ENCODE assay signal across 8 mouse cellular contexts in the genomic region with DNA sequence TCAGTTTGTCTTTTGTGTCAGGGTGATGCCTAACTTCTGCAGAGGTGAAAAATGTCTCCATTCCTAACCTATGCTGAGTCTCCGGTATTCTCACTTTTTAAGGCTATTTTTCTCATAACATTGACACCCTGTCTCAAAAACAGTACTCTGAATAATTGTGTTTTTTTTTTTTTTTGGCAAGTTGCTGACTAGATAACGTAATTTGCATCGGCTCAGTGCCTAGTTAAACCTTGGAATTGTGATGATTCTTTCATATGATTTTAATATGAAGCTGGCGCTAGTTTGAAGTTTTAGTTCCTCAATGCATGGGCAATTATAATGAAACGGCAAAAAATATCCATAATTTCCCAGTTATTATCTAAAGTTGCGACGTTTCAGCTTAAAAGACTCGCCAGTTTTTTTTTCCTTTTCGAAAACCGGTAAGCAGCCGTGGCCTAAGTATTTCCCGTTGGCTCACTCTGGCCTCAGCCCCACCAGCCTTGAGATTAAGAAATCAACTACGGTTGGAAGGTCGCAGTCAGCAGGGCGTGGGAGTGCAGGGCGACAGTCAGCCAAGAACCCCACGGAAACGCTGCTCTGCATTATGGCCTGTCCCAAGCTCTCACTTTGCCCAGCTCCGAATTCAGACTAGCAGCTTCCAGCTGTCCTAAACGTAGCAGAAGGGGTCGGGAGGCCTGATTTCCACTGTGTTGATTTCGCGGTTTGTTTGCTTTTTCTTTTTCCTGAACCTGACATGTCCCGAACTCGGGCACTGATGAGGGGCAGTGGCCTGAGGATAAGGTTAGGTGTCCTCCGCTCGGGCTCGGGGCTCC. TPM values are rescaled to one million over a fixed set of nuclear protein-coding genes. Genes with fewer than 3 reads are reported as not detected.
DNase-seq lines count a peak whose midpoint lies in the region; ATAC-seq and TF ChIP-seq lines count a peak whose summit lies in the region.

No protein-coding gene starts in this region.

- peak overlapping the region; percentile 78 for H3K4me3 ChIP-seq in neural tube, embryonic 11.5 days (ENCODE audit: low read depth, low read length)
- H3K4me3 ChIP-seq in erythroblast, embryonic 14.5 days (replicated peaks), result peak overlapping the region; percentile 78
- peak overlapping the region; percentile 88 for H3K4me3 ChIP-seq in heart, embryonic 16.5 days (ENCODE audit: low read length)
- H3K4me3 ChIP-seq in limb, embryonic 10.5 days, result peak overlapping the region; percentile 89
- peak overlapping the region; percentile 96 for H3K4me3 ChIP-seq in testis, adult 2 months (ENCODE audit: control insufficient read depth, low read depth, low read length)

- TF ChIP-seq POLR2A in testis, adult 2 months (IDR thresholded peaks at IDR 0.05; ENCODE audit: control insufficient read depth, low read depth, low read length), result peak; percentile 24

- WGBS in neural tube, embryonic 11.5 days, result 9% methylated on average over 28 of the region's 28 CpGs
- 4% methylated on average over 28 of the region's 28 CpGs for WGBS in heart, embryonic 16.5 days
- WGBS in limb, embryonic 10.5 days, result 11% methylated on average over 28 of the region's 28 CpGs

- no peaks in the 10 kb centered on the region for H3K4me1 ChIP-seq in neural tube, embryonic 11.5 days (ENCODE audit: control insufficient read depth, insufficient read depth, low read length)
- peaks cover 37% of the 10 kb centered on the region for H3K4me1 ChIP-seq in erythroblast, embryonic 14.5 days (ENCODE audit: control insufficient read depth)
- peaks cover 15% of the 10 kb centered on the region for H3K4me1 ChIP-seq in heart, embryonic 16.5 days (ENCODE audit: control insufficient read depth, insufficient read depth, low read length)
- H3K4me1 ChIP-seq in limb, embryonic 10.5 days, result peaks cover 11% of the 10 kb centered on the region
- H3K4me1 ChIP-seq in testis, adult 2 months (ENCODE audit: control insufficient read depth, insufficient read depth, low read length), result peaks cover 3% of the 10 kb centered on the region; the same call in 1 of the 2 replicates

- no peak for TF ChIP-seq CTCF in testis, adult 2 months (IDR thresholded peaks at IDR 0.05; ENCODE audit: control insufficient read depth, insufficient read depth, insufficient replicate concordance, low read depth, low read length)

- H3K9ac ChIP-seq in neural tube, embryonic 11.5 days (ENCODE audit: low read length), result peak overlapping the region; percentile 84
- peak overlapping the region; percentile 95 for H3K9ac ChIP-seq in heart, embryonic 16.5 days (ENCODE audit: low read length)

- peak overlapping the region; percentile 62 for H3K4me2 ChIP-seq in neural tube, embryonic 11.5 days (ENCODE audit: low read depth)
- peak overlapping the region; percentile 77 for H3K4me2 ChIP-seq in heart, embryonic 16.5 days (ENCODE audit: low read depth, low read length)

- no peaks in the 10 kb centered on the region for H3K27me3 ChIP-seq in neural tube, embryonic 11.5 days (ENCODE audit: control insufficient read depth, insufficient read depth, low read length)
- H3K27me3 ChIP-seq in erythroblast, embryonic 14.5 days (ENCODE audit: control insufficient read depth), result no peaks in the 10 kb centered on the region
- no peaks in the 10 kb centered on the region for H3K27me3 ChIP-seq in heart, embryonic 16.5 days (ENCODE audit: control insufficient read depth, insufficient read depth, low read length)
- no peaks in the 10 kb centered on the region for H3K27me3 ChIP-seq in limb, embryonic 10.5 days (ENCODE audit: low read depth, poor library complexity, severe bottlenecking)
- no peaks in the 10 kb centered on the region for H3K27me3 ChIP-seq in testis, adult 2 months (ENCODE audit: control insufficient read depth, insufficient read depth, low read length)

- H3K36me3 ChIP-seq in neural tube, embryonic 11.5 days (ENCODE audit: control insufficient read depth, insufficient read depth, low read length), result no peaks in the 10 kb centered on the region
- peaks cover 24% of the 10 kb centered on the region for H3K36me3 ChIP-seq in erythroblast, embryonic 14.5 days (ENCODE audit: control insufficient read depth)
- H3K36me3 ChIP-seq in heart, embryonic 16.5 days (ENCODE audit: control insufficient read depth, insufficient read depth), result no peaks in the 10 kb centered on the region
- peaks cover 7% of the 10 kb centered on the region for H3K36me3 ChIP-seq in limb, embryonic 10.5 days
- peaks cover 1% of the 10 kb centered on the region; the same call in 1 of the 2 replicates for H3K36me3 ChIP-seq in testis, adult 2 months (ENCODE audit: control insufficient read depth, insufficient read depth, low read length)

- peak overlapping the region; percentile 95 for H3K27ac ChIP-seq in neural tube, embryonic 11.5 days (ENCODE audit: low read depth, low read length)
- H3K27ac ChIP-seq in heart, embryonic 16.5 days (ENCODE audit: low read length), result peak overlapping the region; percentile 100
- peak overlapping the region; percentile 99 for H3K27ac ChIP-seq in limb, embryonic 10.5 days
- H3K27ac ChIP-seq in testis, adult 2 months (ENCODE audit: control insufficient read depth, insufficient read depth, low read depth, low read length), result peak overlapping the region; percentile 99

- H3K9me3 ChIP-seq in neural tube, embryonic 11.5 days (ENCODE audit: control insufficient read depth, low read length), result no peaks in the 10 kb centered on the region
- no peaks in the 10 kb centered on the region for H3K9me3 ChIP-seq in erythroblast, embryonic 14.5 days (ENCODE audit: control insufficient read depth, low read length)
- H3K9me3 ChIP-seq in heart, embryonic 16.5 days (replicated peaks; ENCODE audit: control insufficient read depth, low read length), result no peaks in the 10 kb centered on the region
- H3K9me3 ChIP-seq in limb, embryonic 10.5 days (replicated peaks), result no peaks in the 10 kb centered on the region

- no peak for DNase-seq in neural tube, embryonic 11.5 days (ENCODE audit: low spot score)
- DNase-seq in neural tube, embryonic 10.5 days (ENCODE audit: extremely low spot score, low spot score), result no peak
- peak; percentile 85 to 97 for DNase-seq in adrenal gland, adult (ENCODE audit: inconsistent age in 2 of 2, low spot score in 1 of 2)
- DNase-seq in limb, embryonic 10.5 days (ENCODE audit: low spot score), result no peak

- ATAC-seq in neural tube, embryonic 11.5 days (ENCODE audit: insufficient read depth, low FRiP score, low TSS enrichment), result 0 out of 2 replicates have a peak, but pooled peaks have one; percentile 7
- ATAC-seq in heart, embryonic 16.5 days (replicated peaks; ENCODE audit: extremely low read depth, insufficient read depth, low FRiP score), result peak; percentile 42
- ATAC-seq in megakaryocyte-erythroid progenitor cell, adult 5-6 weeks (replicated peaks; ENCODE audit: low FRiP score, low TSS enrichment, poor library complexity, severe bottlenecking), result peak; percentile 67

RNA-seq across cellular contexts. Expression of a gene that starts 0.7 kb away (rescaled TPM):
- 32.7 and 35.6 TPM in 2 replicates for polyA plus RNA-seq in neural tube, embryonic 11.5 days (2014; fragmentation: Nextera tagmentation; extraction: Ambion mirVana)
- polyA plus RNA-seq in erythroblast, embryonic 14.5 days (2012), result 10.0 and 12.5 TPM in 2 replicates
- 28.3 and 31.9 TPM in 2 replicates for polyA plus RNA-seq in heart, embryonic 16.5 days (2015; fragmentation: Nextera tagmentation; extraction: Ambion mirVana)
- 28.6 and 39.7 TPM in 2 replicates for polyA plus RNA-seq in limb, embryonic 10.5 days (2016; fragmentation: Nextera tagmentation; extraction: Ambion mirVana)
- total RNA-seq in megakaryocyte-erythroid progenitor cell, adult 5-6 weeks (2014; fragmentation: Nextera tagmentation), result 203 and 217 TPM in 2 replicates
- total RNA-seq in megakaryocyte-erythroid progenitor cell, adult 5-6 weeks (2017), result 248 and 278 TPM in 2 replicates
- polyA plus RNA-seq in testis, adult 2 months (2012; rRNA removed), result 25.4 and 30.9 TPM in 2 replicates

RNA-seq across cellular contexts. Expression of a gene that starts 17.2 kb away (rescaled TPM):
- 106 and 122 TPM in 2 replicates for polyA plus RNA-seq in neural tube, embryonic 11.5 days (2014; fragmentation: Nextera tagmentation; extraction: Ambion mirVana)
- polyA plus RNA-seq in erythroblast, embryonic 14.5 days (2012), result 12.2 and 18.4 TPM in 2 replicates
- 276 and 293 TPM in 2 replicates for polyA plus RNA-seq in heart, embryonic 16.5 days (2015; fragmentation: Nextera tagmentation; extraction: Ambion mirVana)
- polyA plus RNA-seq in limb, embryonic 10.5 days (2016; fragmentation: Nextera tagmentation; extraction: Ambion mirVana), result 92.7 and 96.2 TPM in 2 replicates
- 113 and 175 TPM in 2 replicates for total RNA-seq in megakaryocyte-erythroid progenitor cell, adult 5-6 weeks (2014; fragmentation: Nextera tagmentation)
- total RNA-seq in megakaryocyte-erythroid progenitor cell, adult 5-6 weeks (2017), result 34.6 and 43.6 TPM in 2 replicates
- polyA plus RNA-seq in testis, adult 2 months (2012; rRNA removed), result 64.0 and 74.2 TPM in 2 replicates

Comparison
In these comparisons a context has a peak if more than half of its experiments do, and no peak if none do; other contexts are left out.
1. ATAC-seq: peak in every context shown above with its lines; median percentile 67 in megakaryocyte-erythroid progenitor cell, adult 5-6 weeks; 42 in heart, embryonic 16.5 days; 7 in neural tube, embryonic 11.5 days.
2. DNase-seq: peak in adrenal gland, adult (2 of 2); none in neural tube, embryonic 11.5 days (single experiment), neural tube, embryonic 10.5 days (single experiment) and limb, embryonic 10.5 days (single experiment).
3. Peak in every context shown above with its lines, with median percentiles within 50 percentile points of each other: H3K27ac ChIP-seq and H3K4me3 ChIP-seq.